Mouse (Mus musculus): ENCODE measurements around the gene Ntng1.

DNA sequence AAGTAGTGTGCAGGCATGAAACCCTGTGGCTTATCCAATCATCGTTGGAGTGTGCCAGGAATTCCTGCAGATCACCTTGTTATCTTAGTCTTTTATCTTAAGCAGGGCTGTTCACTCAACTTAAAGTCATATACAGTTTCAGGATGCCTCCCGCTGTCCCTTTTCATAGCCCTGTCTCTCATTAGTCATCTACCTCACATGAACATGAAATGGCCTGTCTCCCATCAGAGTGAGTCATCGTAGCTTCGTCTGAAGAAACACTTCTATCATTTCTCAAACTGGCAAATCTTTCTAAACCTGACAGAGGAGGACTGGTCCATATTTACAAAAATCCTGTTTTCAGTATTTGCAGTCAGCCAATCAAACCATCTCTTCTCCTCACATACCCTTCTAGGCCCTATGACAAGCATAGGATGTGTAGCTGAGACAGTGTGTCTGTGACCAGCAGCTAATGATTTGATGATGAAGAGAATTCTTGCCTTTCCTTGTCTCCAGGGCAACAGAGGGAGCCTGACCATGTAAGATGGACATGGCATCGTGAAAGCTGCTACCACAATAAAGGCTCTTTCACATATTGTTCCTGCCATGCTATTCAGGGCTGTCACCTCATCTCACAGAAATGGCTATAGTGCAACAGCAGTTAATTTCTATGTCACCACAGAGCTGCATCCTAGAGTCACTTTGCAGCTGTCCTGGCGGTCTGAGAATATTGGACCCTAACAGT lies 336.4 kb downstream of the Ntng1 start:
- TF ChIP-seq CTCF (IDR thresholded peaks at IDR 0.05; ENCODE audit: low read depth) (no peak), EP300 (optimal IDR thresholded peaks at IDR 0.05) (no peak)

All from stomach, postnatal 0 days (tissue).